Mouse (Mus musculus): ENCODE measurements around the gene Creb5.

- TF ChIP-seq GATA1 (IDR thresholded peaks at IDR 0.05; ENCODE audit: low read length) (no peak), TAL1 (IDR thresholded peaks at IDR 0.05; ENCODE audit: low read length) (no peak)
These were observed 142.8 kb downstream of the Creb5 start for GRCm38 (mm10) chr6:53429891-53430290.

Measured in erythroblast, embryonic 14.5 days (primary cell).